27 mouse cellular contexts compared by ENCODE assay signal in genomic region chr11:77363476-77363875, GRCm38 (mm10).
DNase-seq lines count a peak whose midpoint lies in the region; ATAC-seq lines count a peak whose summit lies in the region.
"Had no signal": no experiment of that assay in that cellular context is flagged by ENCODE, and none has a peak within 500 bp of the region (broad histone marks: within the 10 kb centered on the region; RNA-seq: fewer than 3 reads in every experiment).

No protein-coding gene starts in this region.

- peak; percentile 81 for DNase-seq in heart, adult 11 months
- DNase-seq in heart, postnatal 25 days (ENCODE audit: low spot score): no peak
- DNase-seq in heart, postnatal 4 days: no peak
- peak; percentile 49 for DNase-seq in CD4-positive, CD25-positive, alpha-beta regulatory T cell, adult 2 months (ENCODE audit: low read depth, low spot score)
- DNase-seq in kidney, postnatal 25 days: no peak
- DNase-seq: adrenal gland, adult 2 months; cerebellum, adult 11-12 months; cerebellum, postnatal 10 days; gastrocnemius, postnatal 14 days; kidney, adult 9 months; kidney, postnatal 14 days; lung, adult 2 months; lung, postnatal 14 days; right cerebral cortex, adult 18-20 months; thymus, postnatal 25 days had no signal

- H3K27me3 ChIP-seq in heart, embryonic 15.5 days: no peaks in the 10 kb centered on the region
- H3K27me3 ChIP-seq: forebrain, embryonic 15.5 days; hindbrain, embryonic 15.5 days; limb, embryonic 12.5 days; neural tube, embryonic 15.5 days; Patski; stomach, embryonic 15.5 days had no signal

- no peak overlapping the region for H3K4me2 ChIP-seq in heart, embryonic 15.5 days
- H3K4me2 ChIP-seq: forebrain, embryonic 15.5 days; hindbrain, embryonic 15.5 days; limb, embryonic 12.5 days; midbrain, embryonic 11.5 days; neural tube, embryonic 15.5 days; stomach, embryonic 15.5 days had no signal

- H3K27ac ChIP-seq in heart, embryonic 15.5 days: peak overlapping the region; percentile 60
- H3K27ac ChIP-seq: embryonic facial prominence, embryonic 10.5 days; forebrain, embryonic 15.5 days; hindbrain, embryonic 15.5 days; layer of hippocampus, adult 2 months; limb, embryonic 12.5 days; neural tube, embryonic 15.5 days; stomach, embryonic 15.5 days had no signal

- peaks cover 46% of the 10 kb centered on the region for H3K4me1 ChIP-seq in heart, embryonic 15.5 days (replicated peaks)
- H3K4me1 ChIP-seq: embryonic facial prominence, embryonic 10.5 days; forebrain, embryonic 15.5 days; hindbrain, embryonic 15.5 days; limb, embryonic 12.5 days; neural tube, embryonic 15.5 days; stomach, embryonic 15.5 days had no signal

- intact Hi-C loops in heart, postnatal 25 days (cut with DNase I): no loop called here

- 54% methylated on average over 2 of the region's 2 CpGs for WGBS in heart, embryonic 15.5 days

- no peaks in the 10 kb centered on the region for H3K36me3 ChIP-seq in heart, embryonic 15.5 days
- H3K36me3 ChIP-seq: embryonic facial prominence, embryonic 10.5 days; forebrain, embryonic 15.5 days; hindbrain, embryonic 15.5 days; limb, embryonic 12.5 days; neural tube, embryonic 15.5 days; stomach, embryonic 15.5 days had no signal

- ATAC-seq in heart, embryonic 15.5 days (replicated peaks; ENCODE audit: insufficient number of reproducible peaks, insufficient read depth, low FRiP score, low read depth): no peak
- peak; percentile 63 for ATAC-seq in inflammation-experienced regulatory T-cells, adult 6 months
- ATAC-seq: forebrain, embryonic 15.5 days; intestine, embryonic 16.5 days; Patski had no signal

- no peak overlapping the region for H3K4me3 ChIP-seq in heart, embryonic 15.5 days
- H3K4me3 ChIP-seq: embryonic facial prominence, embryonic 10.5 days; forebrain, embryonic 15.5 days; hindbrain, embryonic 15.5 days; layer of hippocampus, adult 2 months; limb, embryonic 12.5 days; neural tube, embryonic 15.5 days; stomach, embryonic 15.5 days had no signal

- no peak overlapping the region for H3K9ac ChIP-seq in heart, embryonic 15.5 days
- H3K9ac ChIP-seq: forebrain, embryonic 15.5 days; hindbrain, embryonic 15.5 days; limb, embryonic 12.5 days; neural tube, embryonic 15.5 days; stomach, embryonic 15.5 days had no signal

- no peaks in the 10 kb centered on the region for H3K9me3 ChIP-seq in heart, embryonic 15.5 days (replicated peaks)
- H3K9me3 ChIP-seq: embryonic facial prominence, embryonic 10.5 days; forebrain, embryonic 15.5 days; hindbrain, embryonic 15.5 days; limb, embryonic 12.5 days; neural tube, embryonic 15.5 days; stomach, embryonic 15.5 days had no signal

Comparison
In these comparisons a context has a peak if more than half of its experiments do, and no peak if none do; other contexts are left out.
1. DNase-seq: peak in heart, adult 11 months (single experiment) and CD4-positive, CD25-positive, alpha-beta regulatory T cell, adult 2 months (single experiment); none in heart, postnatal 25 days (single experiment), heart, postnatal 4 days (single experiment) and kidney, postnatal 25 days (0 of 2).